Mouse (Mus musculus): ENCODE data around the gene Odf3b. TPM values are rescaled to one million over a fixed set of nuclear protein-coding genes. Genes with fewer than 3 reads are reported as not detected.
A peak's percentile ranks its signal among the peaks of the same experiment; 100 is the strongest.

Odf3b gene
- polyA plus RNA-seq (2012; ENCODE audit: insufficient read depth, low replicate concordance) = 16.5 and 19.6 TPM in 2 replicates

- H3K36me3 ChIP-seq (replicated peaks; ENCODE audit: low read length) = no peaks in the 10 kb centered on the region
- TF ChIP-seq GATA1 (IDR thresholded peaks at IDR 0.05; ENCODE audit: borderline replicate concordance, low read length) (no peak), FLI1 (IDR thresholded peaks at IDR 0.05; ENCODE audit: low read length) (no peak)
- peaks cover 43% of the 10 kb centered on the region for H3K4me1 ChIP-seq
- peak within 1 kb of the TSS; percentile 90 for H3K4me3 ChIP-seq (replicated peaks)
- peaks cover 37% of the 10 kb centered on the region for H3K27me3 ChIP-seq (replicated peaks)
- no peaks in the 10 kb centered on the region for H3K9me3 ChIP-seq
Observed at GRCm38 (mm10) chr15:89378831-89379401, at the start of gene Odf3b. Gene Odf3b, minus strand, starts transcription at chr15:89379282.

DNA sequence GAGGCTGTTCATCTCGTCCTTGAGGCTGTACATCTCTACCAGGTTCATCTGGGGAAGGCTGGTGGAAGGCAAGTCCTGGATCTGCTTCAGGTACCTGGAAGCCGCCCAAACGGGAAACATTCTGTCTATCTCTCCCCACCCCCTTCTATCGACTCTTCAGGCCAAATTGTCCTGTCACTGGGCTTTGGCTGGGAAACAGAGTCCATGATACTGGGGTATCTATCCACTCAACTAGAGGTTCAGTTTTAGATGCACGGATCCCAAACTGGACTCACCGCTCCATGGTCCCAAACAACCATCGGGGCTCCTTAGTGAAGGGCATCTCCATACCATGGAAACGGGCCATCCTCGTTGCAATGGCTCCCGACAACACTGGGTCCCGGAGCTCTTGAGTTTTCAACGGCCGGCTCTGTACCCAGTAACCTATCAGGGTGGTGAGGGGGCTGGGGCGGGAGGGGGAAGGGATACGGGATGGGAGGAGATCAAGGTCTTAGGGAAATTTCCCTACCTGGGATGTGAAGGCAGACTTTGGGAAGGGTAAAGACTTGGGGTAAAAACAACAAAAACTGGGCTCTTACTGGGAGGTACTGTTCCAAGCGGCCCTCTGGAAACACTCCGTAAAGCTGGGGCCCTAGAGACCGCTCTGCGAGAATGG is 49.2 kb upstream of the Odf3b start:
- Histone ChIP-seq H3K27me3 (replicated peaks) (no peaks in the 10 kb centered on the region), H3K4me1 (peaks cover 37% of the 10 kb centered on the region), H3K36me3 (replicated peaks; ENCODE audit: low read length) (peaks cover 48% of the 10 kb centered on the region), H3K9me3 (no peaks in the 10 kb centered on the region), H3K4me3 (replicated peaks) (peak overlapping the region; percentile 98)
- no peak for TF ChIP-seq FLI1 (IDR thresholded peaks at IDR 0.05; ENCODE audit: low read length)
- TF ChIP-seq GATA1 (IDR thresholded peaks at IDR 0.05; ENCODE audit: borderline replicate concordance, low read length) = no peak

DNA sequence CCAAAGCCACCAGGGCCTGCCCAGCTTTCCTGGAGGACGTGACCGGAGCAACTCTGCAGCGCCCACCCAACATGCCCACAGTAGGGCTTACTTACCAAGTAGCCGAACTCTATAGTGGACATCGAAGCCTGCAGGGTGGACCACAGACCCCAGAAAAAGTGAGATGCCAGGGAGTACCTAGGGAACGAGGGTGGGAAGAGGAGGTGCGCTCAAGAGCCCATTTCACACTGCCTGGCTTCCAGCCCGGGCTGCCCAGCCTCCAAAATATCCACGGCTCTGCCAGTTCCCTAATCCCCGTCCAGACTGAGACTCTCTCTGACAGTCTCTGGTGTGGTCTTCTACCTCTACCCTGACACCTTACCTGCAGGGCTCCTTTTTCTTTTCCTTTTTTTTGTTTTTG is 47.6 kb upstream of the Odf3b start:
- Histone ChIP-seq H3K9me3 (no peaks in the 10 kb centered on the region), H3K36me3 (replicated peaks; ENCODE audit: low read length) (peaks cover 60% of the 10 kb centered on the region), H3K4me1 (peaks cover 30% of the 10 kb centered on the region), H3K27me3 (replicated peaks) (no peaks in the 10 kb centered on the region), H3K4me3 (replicated peaks) (no peak overlapping the region)
- TF ChIP-seq GATA1 (IDR thresholded peaks at IDR 0.05; ENCODE audit: borderline replicate concordance, low read length) = no peak
- no peak for TF ChIP-seq FLI1 (IDR thresholded peaks at IDR 0.05; ENCODE audit: low read length)

- Histone ChIP-seq H3K36me3 (replicated peaks; ENCODE audit: low read length) (peaks cover 68% of the 10 kb centered on the region), H3K4me1 (peaks cover 20% of the 10 kb centered on the region), H3K9me3 (no peaks in the 10 kb centered on the region), H3K4me3 (replicated peaks) (no peak within 1 kb of the TSS), H3K27me3 (replicated peaks) (no peaks in the 10 kb centered on the region)
- TF ChIP-seq GATA1 (IDR thresholded peaks at IDR 0.05; ENCODE audit: borderline replicate concordance, low read length) = no peak
- no peak for TF ChIP-seq FLI1 (IDR thresholded peaks at IDR 0.05; ENCODE audit: low read length)
Observed at GRCm38 (mm10) chr15:89425711-89426121, 46.6 kb upstream of the Odf3b start, which contains the start of gene Cpt1b. Gene Cpt1b, minus strand, starts transcription at chr15:89425863.

- peaks cover 14% of the 10 kb centered on the region for H3K4me1 ChIP-seq
- no peak for TF ChIP-seq FLI1 (IDR thresholded peaks at IDR 0.05; ENCODE audit: low read length)
- TF ChIP-seq GATA1 (IDR thresholded peaks at IDR 0.05; ENCODE audit: borderline replicate concordance, low read length) = no peak
- no peaks in the 10 kb centered on the region for H3K27me3 ChIP-seq (replicated peaks)
- peaks cover 78% of the 10 kb centered on the region for H3K36me3 ChIP-seq (replicated peaks; ENCODE audit: low read length)
- no peak overlapping the region for H3K4me3 ChIP-seq (replicated peaks)
- no peaks in the 10 kb centered on the region for H3K9me3 ChIP-seq
Observed at GRCm38 (mm10) chr15:89424621-89425020, 45.5 kb upstream of the Odf3b start.

DNA sequence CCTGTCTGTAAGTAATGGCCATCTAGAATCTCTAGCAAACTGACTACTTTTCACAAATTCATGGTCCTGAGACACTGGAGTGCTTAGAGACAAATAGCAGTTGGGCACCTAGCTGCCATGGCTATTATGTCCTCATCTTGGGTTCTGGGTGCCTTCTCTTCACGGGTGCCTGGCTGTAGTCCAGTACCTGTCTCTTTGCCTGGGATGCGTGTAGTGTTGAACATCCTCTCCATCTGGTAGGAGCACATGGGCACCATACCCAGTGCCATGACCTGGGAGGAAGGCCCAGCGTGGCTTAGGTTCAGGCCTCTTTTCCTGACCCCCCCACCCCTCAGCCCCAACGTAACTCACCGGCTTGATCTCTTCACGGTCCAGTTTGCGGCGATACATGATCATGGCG is 42.9 kb upstream of the Odf3b start:
- H3K9me3 ChIP-seq = no peaks in the 10 kb centered on the region
- H3K4me1 ChIP-seq = no peaks in the 10 kb centered on the region
- TF ChIP-seq FLI1 (IDR thresholded peaks at IDR 0.05; ENCODE audit: low read length) (no peak), GATA1 (IDR thresholded peaks at IDR 0.05; ENCODE audit: borderline replicate concordance, low read length) (no peak)
- H3K4me3 ChIP-seq (replicated peaks) = no peak overlapping the region
- no peaks in the 10 kb centered on the region for H3K27me3 ChIP-seq (replicated peaks)
- peaks cover 90% of the 10 kb centered on the region for H3K36me3 ChIP-seq (replicated peaks; ENCODE audit: low read length)

DNA sequence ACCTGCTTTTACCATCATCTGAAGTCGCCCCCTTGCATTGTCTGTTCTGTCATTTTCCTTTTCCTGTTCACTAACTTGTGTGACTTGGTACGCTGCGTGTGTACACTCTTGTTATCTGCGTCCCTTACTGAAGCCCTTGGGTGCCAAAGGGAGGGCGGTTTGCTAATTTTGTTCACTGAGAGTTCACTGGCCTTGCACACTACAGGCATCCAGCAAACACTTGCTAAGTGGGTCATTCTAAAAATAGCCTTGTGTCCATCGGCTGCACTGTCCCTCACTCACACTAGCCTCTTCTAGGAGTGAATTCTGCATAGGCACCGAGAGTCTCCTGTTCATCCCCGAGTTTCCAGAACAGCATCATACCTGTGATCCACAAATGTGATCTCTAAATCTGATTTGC is 36.2 kb upstream of the Odf3b start:
- no peaks in the 10 kb centered on the region for H3K4me1 ChIP-seq
- peaks cover 5% of the 10 kb centered on the region for H3K9me3 ChIP-seq
- no peaks in the 10 kb centered on the region for H3K27me3 ChIP-seq (replicated peaks)
- TF ChIP-seq GATA1 (IDR thresholded peaks at IDR 0.05; ENCODE audit: borderline replicate concordance, low read length) = no peak
- no peak for TF ChIP-seq FLI1 (IDR thresholded peaks at IDR 0.05; ENCODE audit: low read length)
- H3K36me3 ChIP-seq (replicated peaks; ENCODE audit: low read length) = peaks cover 41% of the 10 kb centered on the region
- H3K4me3 ChIP-seq (replicated peaks) = no peak overlapping the region

GRCm38 (mm10) chr15:89410118-89410517 is 31.0 kb upstream of the Odf3b start, which contains the start of gene Syce3:
Gene Syce3, minus strand, starts transcription at chr15:89410503.
- Histone ChIP-seq H3K27me3 (replicated peaks) (no peaks in the 10 kb centered on the region), H3K4me3 (replicated peaks) (no peak within 1 kb of the TSS), H3K9me3 (peaks cover 38% of the 10 kb centered on the region), H3K4me1 (no peaks in the 10 kb centered on the region), H3K36me3 (replicated peaks; ENCODE audit: low read length) (no peaks in the 10 kb centered on the region)
- TF ChIP-seq GATA1 (IDR thresholded peaks at IDR 0.05; ENCODE audit: borderline replicate concordance, low read length) = no peak
- TF ChIP-seq FLI1 (IDR thresholded peaks at IDR 0.05; ENCODE audit: low read length) = no peak

- Histone ChIP-seq H3K4me1 (no peaks in the 10 kb centered on the region), H3K36me3 (replicated peaks; ENCODE audit: low read length) (no peaks in the 10 kb centered on the region), H3K4me3 (replicated peaks) (no peak overlapping the region), H3K27me3 (replicated peaks) (no peaks in the 10 kb centered on the region), H3K9me3 (peaks cover 45% of the 10 kb centered on the region)
- TF ChIP-seq GATA1 (IDR thresholded peaks at IDR 0.05; ENCODE audit: borderline replicate concordance, low read length) (no peak), FLI1 (IDR thresholded peaks at IDR 0.05; ENCODE audit: low read length) (no peak)
Observed at GRCm38 (mm10) chr15:89406691-89407090, 27.6 kb upstream of the Odf3b start.
